Mouse (Mus musculus): ENCODE results near the gene Gm2663. TPM values are rescaled to one million over a fixed set of nuclear protein-coding genes. Genes with fewer than 3 reads are reported as not detected.

Gm2663 gene
- polyA plus RNA-seq (2017; shearing (Covaris generic)) = not detected

DNA sequence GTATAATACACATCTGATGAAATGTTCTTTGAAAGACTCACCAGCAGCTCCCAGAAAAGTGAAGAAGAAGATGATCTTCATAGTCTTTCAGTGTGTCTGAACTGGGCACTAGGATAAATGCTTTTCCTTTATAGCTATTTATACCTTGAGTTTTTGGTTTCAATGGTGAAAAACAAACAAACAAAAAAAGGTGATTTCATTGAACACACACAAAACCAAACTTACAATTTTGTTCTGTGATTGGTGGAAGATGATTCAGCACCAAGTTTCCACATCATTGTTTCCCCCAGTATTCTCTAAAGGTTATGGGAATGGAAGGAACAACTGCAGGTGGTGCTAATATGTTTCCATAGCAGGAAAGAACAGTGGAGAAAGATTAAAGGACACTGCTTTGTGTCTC, at the start of gene Gm2663:
Gene Gm2663, minus strand, starts transcription at position 101 of the 400 bp plus-strand sequence.

DNA sequence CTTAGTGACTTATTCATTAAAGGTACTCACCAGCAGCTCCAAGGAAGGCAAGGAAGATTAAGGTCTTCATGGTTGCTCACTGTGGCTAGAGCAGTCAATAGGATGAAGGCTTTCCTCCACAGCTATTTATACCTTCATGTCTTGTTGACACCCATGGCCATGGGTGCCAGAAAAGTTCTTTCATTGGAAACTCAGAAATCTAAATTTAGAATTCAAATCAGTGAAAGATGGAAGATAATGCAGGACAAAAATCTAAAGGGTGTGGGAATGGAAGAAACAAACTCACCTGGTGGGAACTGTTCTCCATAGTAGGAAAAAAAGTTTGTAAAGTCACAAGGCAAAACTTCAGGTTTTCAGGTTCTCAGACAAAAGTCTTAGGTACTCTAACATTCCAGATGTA, 36.1 kb upstream of the Gm2663 start, which contains the start of gene 2210010C04Rik:
Gene 2210010C04Rik, minus strand, starts transcription at position 101 of the 400 bp plus-strand sequence.

DNA sequence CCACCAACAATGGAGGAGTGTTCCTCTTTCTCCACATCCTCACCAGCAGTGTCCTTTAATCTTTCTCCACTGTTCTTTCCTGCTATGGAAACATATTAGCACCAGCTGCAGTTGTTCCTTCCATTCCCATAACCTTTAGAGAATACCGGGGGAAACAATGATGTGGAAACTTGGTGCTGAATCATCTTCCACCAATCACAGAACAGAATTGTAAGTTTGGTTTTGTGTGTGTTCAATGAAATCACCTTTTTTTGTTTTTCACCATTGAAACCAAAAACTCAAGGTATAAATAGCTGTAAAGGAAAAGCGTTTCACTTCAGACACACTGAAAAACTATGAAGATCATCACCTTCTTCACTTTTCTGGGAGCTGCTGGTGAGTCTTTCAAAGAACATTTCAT, 34.8 kb downstream of the Gm2663 start, which contains the start of gene 1810009J06Rik:
Gene 1810009J06Rik, plus strand, starts transcription at position 301 of the 400 bp plus-strand sequence.

GRCm38 (mm10) chr6:40951770-40952169, 47.5 kb downstream of the Gm2663 start, which contains the start of gene Gm4744:
TSS of gene Gm4744 (minus strand) at chr6:40951870.

Other genes with a start within 250 kb of the Gm2663 start
- 0.15 TPM for gene Moxd2, start 112.0 kb downstream of the Gm2663 start, polyA plus RNA-seq (2017; shearing (Covaris generic))
- gene Prss58, start 99.1 kb downstream of the Gm2663 start, polyA plus RNA-seq (2017; shearing (Covaris generic)) = not detected
- 0.18 TPM for gene 1700074P13Rik, start 58.9 kb downstream of the Gm2663 start, polyA plus RNA-seq (2017; shearing (Covaris generic))
- gene Gm4744, start 47.6 kb downstream of the Gm2663 start, polyA plus RNA-seq (2017; shearing (Covaris generic)) = not detected
- gene 1810009J06Rik, start 34.7 kb downstream of the Gm2663 start, polyA plus RNA-seq (2017; shearing (Covaris generic)) = 0.32 TPM
- gene 2210010C04Rik, start 36.0 kb upstream of the Gm2663 start, polyA plus RNA-seq (2017; shearing (Covaris generic)) = 0.12 TPM

All from activated CD4-positive, CD25-positive, alpha-beta regulatory T cell, adult 9 weeks (primary cell).